Mouse (Mus musculus) bone marrow macrophage, adult 2 months (primary cell): ENCODE data around the gene Nlgn3.

Source experiments
- CTCF ChIP-seq: IDR thresholded peaks from 2 replicates; pipeline ENCODE4 v1.5.1; 2012; ENCODE audit warnings: low read depth, mild to moderate bottlenecking, low read length, moderate library complexity
- POLR2A ChIP-seq: IDR thresholded peaks from 2 replicates; pipeline ENCODE4 v1.6.1; 2012; ENCODE audit warnings: mild to moderate bottlenecking, low read depth, low read length, borderline replicate concordance

DNA sequence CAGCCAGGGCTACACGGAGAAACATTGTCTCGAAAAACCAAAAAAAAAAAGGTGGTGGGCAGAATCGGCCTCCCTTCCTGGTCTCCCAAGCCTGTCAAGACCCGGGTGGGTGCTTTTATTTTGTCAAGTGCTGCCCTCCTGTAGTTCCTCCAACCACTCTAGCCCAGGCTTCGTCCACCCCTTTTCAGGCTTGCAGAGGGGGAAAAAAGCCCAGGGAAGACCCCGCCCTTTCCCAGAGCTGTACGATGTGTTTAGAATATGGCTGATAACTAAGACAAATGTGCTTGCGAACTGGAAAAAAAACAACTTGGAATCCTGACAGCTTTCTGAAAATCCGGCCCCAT lies 33.0 kb downstream of the Nlgn3 start:
- TF ChIP-seq POLR2A (no peak), CTCF (no peak)
